Mouse (Mus musculus) intestine, embryonic 15.5 days (tissue): Measurements from ENCODE around the gene March9. TPM values are rescaled to one million over a fixed set of nuclear protein-coding genes. Genes with fewer than 3 reads are reported as not detected.

Experiments
- polyA plus RNA-seq: library from polyadenylated mRNA; unstranded; fragments of >200 nt; fragmentation: Nextera tagmentation; extraction: Ambion mirVana; gene quantifications from 2 replicates; pipeline ENCODE4 v1.2.1, GENCODE M21; 2015

The March9 gene
- polyA plus RNA-seq, 1 experiment from 2014 or later = 0.74 TPM

Other genes starting within 250 kb of the March9 start
- 17.0 and 17.2 TPM in 2 replicates for gene Atp23, start 158.8 kb downstream of the March9 start, polyA plus RNA-seq
- 53.6 and 55.2 TPM in 2 replicates for gene Ctdsp2, start 81.5 kb downstream of the March9 start, polyA plus RNA-seq
- gene Avil, start 59.5 kb downstream of the March9 start, polyA plus RNA-seq = 0.10 and 0.21 TPM in 2 replicates
- gene Tsfm, start 29.3 kb downstream of the March9 start, polyA plus RNA-seq = 91.8 and 99.3 TPM in 2 replicates
- 48.9 and 55.1 TPM in 2 replicates for gene Mettl1, start 18.8 kb downstream of the March9 start, polyA plus RNA-seq
- 0.40 and 0.69 TPM in 2 replicates for gene Eef1akmt3, start 18.7 kb downstream of the March9 start, polyA plus RNA-seq
- gene Cyp27b1, start 11.9 kb downstream of the March9 start, polyA plus RNA-seq = 0.05 and 0.11 TPM in 2 replicates
- gene Cdk4, start 3.4 kb upstream of the March9 start, polyA plus RNA-seq = 1,579 and 1,616 TPM in 2 replicates
- gene Tspan31, start 10.1 kb upstream of the March9 start, polyA plus RNA-seq = 167 and 181 TPM in 2 replicates
- gene Agap2, start 15.1 kb upstream of the March9 start, polyA plus RNA-seq = 0.16 and 0.43 TPM in 2 replicates
- gene Os9, start 60.9 kb upstream of the March9 start, polyA plus RNA-seq = 93.0 and 104 TPM in 2 replicates
- gene B4galnt1, start 105.0 kb upstream of the March9 start, polyA plus RNA-seq = 52.5 and 55.2 TPM in 2 replicates
- gene Slc26a10, start 120.5 kb upstream of the March9 start, polyA plus RNA-seq = 0.98 and 1.1 TPM in 2 replicates
- gene Arhgef25, start 129.9 kb upstream of the March9 start, polyA plus RNA-seq = 46.8 and 50.4 TPM in 2 replicates
- gene Dtx3, start 135.5 kb upstream of the March9 start, polyA plus RNA-seq = 70.6 and 75.4 TPM in 2 replicates
- 33.7 and 35.0 TPM in 2 replicates for gene Pip4k2c, start 151.4 kb upstream of the March9 start, polyA plus RNA-seq
- 5.9 and 6.4 TPM in 2 replicates for gene Kif5a, start 203.2 kb upstream of the March9 start, polyA plus RNA-seq
- 150 and 154 TPM in 2 replicates for gene Dctn2, start 206.2 kb upstream of the March9 start, polyA plus RNA-seq
- gene Mbd6, start 228.8 kb upstream of the March9 start, polyA plus RNA-seq = 13.1 and 15.7 TPM in 2 replicates